Comparison of ENCODE assay signal across 31 mouse cellular contexts in the genomic region with DNA sequence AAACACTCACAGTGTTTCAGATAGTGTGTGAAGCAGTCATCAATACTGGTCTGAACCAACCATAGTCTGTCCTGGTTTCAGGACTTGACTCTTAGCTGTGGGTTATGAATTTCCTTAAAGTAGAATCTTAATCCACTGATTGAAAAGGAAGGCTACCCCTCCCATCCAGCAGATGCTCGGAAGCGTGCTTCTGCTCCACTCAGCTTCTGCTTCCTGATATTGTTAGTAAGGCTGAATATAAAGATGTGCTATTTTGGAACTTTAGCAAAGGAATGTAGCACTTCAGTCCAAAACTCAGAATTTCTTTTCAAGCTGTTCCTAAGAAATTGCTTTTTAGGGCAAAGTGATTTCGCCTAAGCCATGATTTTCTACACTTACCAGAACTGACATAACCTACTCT.
DNase-seq lines count a peak whose midpoint lies in the region; ATAC-seq and TF ChIP-seq lines count a peak whose summit lies in the region.
"Had no signal": no experiment of that assay in that cellular context is flagged by ENCODE, and none has a peak within 500 bp of the region (broad histone marks: within the 10 kb centered on the region; RNA-seq: fewer than 3 reads in every experiment).

No protein-coding gene starts in this region.

- no peak overlapping the region for H3K4me2 ChIP-seq in forebrain, postnatal 0 days (ENCODE audit: low read depth)
- no peak overlapping the region for H3K4me2 ChIP-seq in forebrain, embryonic 16.5 days (ENCODE audit: low read length)
- H3K4me2 ChIP-seq: embryonic facial prominence, embryonic 12.5 days; heart, embryonic 15.5 days; intestine, embryonic 15.5 days; limb, embryonic 15.5 days; liver, embryonic 13.5 days had no signal

- no peaks in the 10 kb centered on the region for H3K9me3 ChIP-seq in forebrain, postnatal 0 days (ENCODE audit: low read length)
- H3K9me3 ChIP-seq in forebrain, embryonic 16.5 days (ENCODE audit: control insufficient read depth, low read length), result no peaks in the 10 kb centered on the region
- H3K9me3 ChIP-seq: embryonic facial prominence, embryonic 12.5 days; heart, embryonic 10.5 days; heart, embryonic 15.5 days; intestine, embryonic 15.5 days; limb, embryonic 10.5 days; limb, embryonic 15.5 days; liver, embryonic 13.5 days had no signal

- 0 out of 2 replicates have a peak, but pooled peaks cover 4% of the 10 kb centered on the region for H3K4me1 ChIP-seq in forebrain, postnatal 0 days (ENCODE audit: insufficient read depth)
- no peaks in the 10 kb centered on the region for H3K4me1 ChIP-seq in forebrain, embryonic 16.5 days (replicated peaks; ENCODE audit: control insufficient read depth, insufficient read depth, low read length)
- H3K4me1 ChIP-seq: embryonic facial prominence, embryonic 12.5 days; heart, embryonic 10.5 days; heart, embryonic 15.5 days; intestine, embryonic 15.5 days; limb, embryonic 10.5 days; limb, embryonic 15.5 days; liver, embryonic 13.5 days had no signal

- no peak overlapping the region for H3K4me3 ChIP-seq in forebrain, postnatal 0 days (ENCODE audit: low read depth, low read length)
- H3K4me3 ChIP-seq in forebrain, embryonic 16.5 days (replicated peaks; ENCODE audit: low read length), result no peak overlapping the region
- H3K4me3 ChIP-seq: embryonic facial prominence, embryonic 12.5 days; heart, embryonic 10.5 days; heart, embryonic 15.5 days; intestine, embryonic 15.5 days; limb, embryonic 10.5 days; limb, embryonic 15.5 days; liver, embryonic 13.5 days had no signal

- peak overlapping the region; percentile 31; the same call in 1 of the 2 replicates for H3K27ac ChIP-seq in forebrain, postnatal 0 days (ENCODE audit: low read depth, low read length)
- no peak overlapping the region for H3K27ac ChIP-seq in forebrain, embryonic 16.5 days (ENCODE audit: low read length)
- H3K27ac ChIP-seq: embryonic facial prominence, embryonic 12.5 days; heart, embryonic 10.5 days; heart, embryonic 15.5 days; hindbrain, postnatal 0 days; intestine, embryonic 15.5 days; limb, embryonic 10.5 days; limb, embryonic 15.5 days; liver, embryonic 13.5 days; macrophage had no signal

- no peaks in the 10 kb centered on the region for H3K36me3 ChIP-seq in forebrain, postnatal 0 days (ENCODE audit: insufficient read depth)
- H3K36me3 ChIP-seq in forebrain, embryonic 16.5 days (ENCODE audit: control insufficient read depth, insufficient read depth), result no peaks in the 10 kb centered on the region
- H3K36me3 ChIP-seq: embryonic facial prominence, embryonic 12.5 days; heart, embryonic 10.5 days; heart, embryonic 15.5 days; intestine, embryonic 15.5 days; limb, embryonic 10.5 days; limb, embryonic 15.5 days; liver, embryonic 13.5 days had no signal

- 0 out of 2 replicates have a peak, but pooled peaks have one; percentile 38 for ATAC-seq in forebrain, postnatal 0 days
- no peak for ATAC-seq in forebrain, embryonic 16.5 days
- ATAC-seq: forebrain, embryonic 14.5 days; hindbrain, postnatal 0 days; intestine, embryonic 15.5 days had no signal

- no peaks in the 10 kb centered on the region for H3K27me3 ChIP-seq in forebrain, postnatal 0 days (ENCODE audit: insufficient read depth, low read length)
- H3K27me3 ChIP-seq in forebrain, embryonic 16.5 days (replicated peaks; ENCODE audit: control insufficient read depth, insufficient read depth, low read length), result no peaks in the 10 kb centered on the region
- H3K27me3 ChIP-seq: CH12.LX; embryonic facial prominence, embryonic 12.5 days; heart, embryonic 15.5 days; intestine, embryonic 15.5 days; limb, embryonic 15.5 days; liver, embryonic 13.5 days had no signal

- intact Hi-C loops in left cerebral cortex, postnatal 14 days (cut with DNase I), result no loop called here

- H3K9ac ChIP-seq in forebrain, postnatal 0 days, result no peak overlapping the region
- no peak overlapping the region for H3K9ac ChIP-seq in forebrain, embryonic 16.5 days (replicated peaks; ENCODE audit: low read depth, low read length)
- H3K9ac ChIP-seq: embryonic facial prominence, embryonic 12.5 days; heart, embryonic 15.5 days; intestine, embryonic 15.5 days; limb, embryonic 15.5 days; liver, embryonic 13.5 days had no signal

- DNase-seq in forebrain, postnatal 0 days, result peak; percentile 46
- peak; percentile 38 to 56 for DNase-seq in left cerebral cortex, adult 18-20 months (ENCODE audit: low spot score in 2 of 2)
- DNase-seq in left cerebral cortex, adult 11 months (ENCODE audit: low spot score), result no peak
- peak; percentile 87 for DNase-seq in brain, adult 2 months (ENCODE audit: low read depth, low spot score)
- peak; percentile 56 to 73 for DNase-seq in left cerebral cortex, postnatal 14 days (ENCODE audit: low spot score in 2 of 2)
- no peak for DNase-seq in spleen, adult 18-20 months
- DNase-seq in adrenal gland, postnatal 25 days, result no peak
- DNase-seq: adrenal gland, postnatal 10 days; cerebellum, adult 11-12 months; cerebellum, adult 9-11 months; embryo, embryonic 11 days; gastrocnemius, postnatal 25 days; heart, adult 11 months; kidney, adult 2 months; liver, embryonic 13.5 days; lung, adult 2 months; lung, postnatal 10 days; midbrain, embryonic 14.5 days; thymus, adult 18-20 months; thymus, postnatal 36 days had no signal

- 50% methylated on average over 3 of the region's 3 CpGs for WGBS in forebrain, postnatal 0 days
- WGBS in forebrain, embryonic 16.5 days, result 63% methylated on average over 3 of the region's 3 CpGs

- TF ChIP-seq CTCF in forebrain, postnatal 0 days (IDR thresholded peaks at IDR 0.05; ENCODE audit: low read depth), result no peak

Comparison
In these comparisons a context has a peak if more than half of its experiments do, and no peak if none do; other contexts are left out.
1. DNase-seq: peak in forebrain, postnatal 0 days (single experiment), left cerebral cortex, adult 18-20 months (2 of 2), brain, adult 2 months (single experiment) and left cerebral cortex, postnatal 14 days (2 of 2); none in left cerebral cortex, adult 11 months (single experiment), spleen, adult 18-20 months (0 of 2) and adrenal gland, postnatal 25 days (single experiment).